Mouse (Mus musculus): ENCODE measurements at regions not wholly inside any gene's neighbourhood (a gene's known extent, or its start where the extent isn't known, plus 50 kb on each side); places are given as distances from the start of the nearest gene placed in this dataset.

- DNase-seq (ENCODE audit: low spot score in 2 of 2) = no peak
These were observed 116.9 kb downstream of the Wif1 start for GRCm38 (mm10) chr10:121150668-121151067.

- no peak for DNase-seq (ENCODE audit: low spot score in 2 of 2)
These were observed 119.9 kb downstream of the Wif1 start for GRCm38 (mm10) chr10:121153625-121154024.

- DNase-seq (ENCODE audit: low spot score in 2 of 2) = no peak
These were observed 126.7 kb downstream of the Wif1 start for GRCm38 (mm10) chr10:121160499-121160898.

- peak in 1 of 2 experiments; percentile 14 for DNase-seq (ENCODE audit: low spot score in 2 of 2)
These were observed 127.4 kb downstream of the Wif1 start for GRCm38 (mm10) chr10:121161201-121161600.

- DNase-seq (ENCODE audit: low spot score in 2 of 2) = no peak
These were observed 140.3 kb downstream of the Wif1 start for GRCm38 (mm10) chr10:121174022-121174421.

- no peak for DNase-seq (ENCODE audit: low spot score in 2 of 2)
These were observed 155.4 kb downstream of the Wif1 start for GRCm38 (mm10) chr10:121189139-121189538.

GRCm38 (mm10) chr10:121199236-121199635 lies 151.8 kb downstream of the Tbc1d30 start:
- no peak for DNase-seq (ENCODE audit: low spot score in 2 of 2)

- DNase-seq (ENCODE audit: low spot score in 2 of 2) = no peak
These were observed 148.5 kb downstream of the Tbc1d30 start for GRCm38 (mm10) chr10:121202531-121202930.

GRCm38 (mm10) chr10:121205551-121205950 lies 145.5 kb downstream of the Tbc1d30 start:
- no peak for DNase-seq (ENCODE audit: low spot score in 2 of 2)

- DNase-seq (ENCODE audit: low spot score in 2 of 2) = peak; percentile 48 to 69
These were observed 144.9 kb downstream of the Tbc1d30 start for GRCm38 (mm10) chr10:121206002-121206742.

GRCm38 (mm10) chr10:121206743-121207039 lies 144.4 kb downstream of the Tbc1d30 start:
- DNase-seq (ENCODE audit: low spot score in 2 of 2) = no peak

All from frontal cortex, postnatal 10 days (tissue).